Mouse (Mus musculus) neural tube, embryonic 13.5 days (tissue): ENCODE measurements around the gene Tnfrsf25. TPM values are rescaled to one million over a fixed set of nuclear protein-coding genes. Genes with fewer than 3 reads are reported as not detected.

Experiments used
- ATAC-seq: fragments of 200-750 bp; cut with Nextera tagmentation; 2 replicates; pipeline ENCODE4 v1.8.0; 2017; ENCODE audit warnings: low read depth, mild to moderate bottlenecking, moderate TSS enrichment, moderate library complexity
- H3K27ac ChIP-seq: fragments of 300-500 bp; sonication (generic); replicated peaks from 2 replicates; pipeline ENCODE4 v1.5.1; 2015; ENCODE audit warnings: moderate library complexity, mild to moderate bottlenecking, inconsistent platforms
- H3K27me3 ChIP-seq: fragments of 300-500 bp; sonication (generic); 2 replicates; pipeline ENCODE4 v1.6.1; 2015; ENCODE audit warnings: mild to moderate bottlenecking, inconsistent platforms
- H3K36me3 ChIP-seq: fragments of 300-500 bp; sonication (generic); 2 replicates; pipeline ENCODE4 v1.6.1; 2015; ENCODE audit warnings: mild to moderate bottlenecking, inconsistent platforms
- H3K4me1 ChIP-seq: fragments of 300-500 bp; sonication (generic); replicated peaks from 2 replicates; pipeline ENCODE4 v1.6.1; 2015; ENCODE audit warnings: inconsistent platforms
- H3K4me2 ChIP-seq: fragments of 300-500 bp; sonication (generic); 2 replicates; pipeline ENCODE4 v1.6.1; 2015; ENCODE audit warnings: inconsistent platforms, mild to moderate bottlenecking, moderate library complexity
- H3K4me3 ChIP-seq: fragments of 300-500 bp; sonication (generic); 2 replicates; pipeline ENCODE4 v1.5.1; 2015; ENCODE audit warnings: mild to moderate bottlenecking, inconsistent platforms
- H3K9ac ChIP-seq: fragments of 300-500 bp; sonication (generic); 2 replicates; pipeline ENCODE4 v1.6.1; 2015; ENCODE audit warnings: moderate library complexity, mild to moderate bottlenecking, inconsistent platforms
- H3K9me3 ChIP-seq: fragments of 300-500 bp; sonication (generic); 2 replicates; pipeline ENCODE4 v1.6.1; 2016; ENCODE audit warnings: inconsistent platforms
- WGBS: fragments of 180-500 bp; shearing (Covaris S2); methylation state at CpG from one replicate; pipeline ENCODE4 v1.1.7; 2015; 5-methylcytosine and 5-hydroxymethylcytosine counted together
- polyA plus RNA-seq: library from polyadenylated mRNA; unstranded; fragments of >200 nt; fragmentation: Nextera tagmentation; extraction: Ambion mirVana; gene quantifications from 2 replicates; pipeline ENCODE4 v1.2.1, GENCODE M21; 2015

Gene Tnfrsf25
- polyA plus RNA-seq, 1 experiment from 2014 or later: 0.84 TPM

DNA sequence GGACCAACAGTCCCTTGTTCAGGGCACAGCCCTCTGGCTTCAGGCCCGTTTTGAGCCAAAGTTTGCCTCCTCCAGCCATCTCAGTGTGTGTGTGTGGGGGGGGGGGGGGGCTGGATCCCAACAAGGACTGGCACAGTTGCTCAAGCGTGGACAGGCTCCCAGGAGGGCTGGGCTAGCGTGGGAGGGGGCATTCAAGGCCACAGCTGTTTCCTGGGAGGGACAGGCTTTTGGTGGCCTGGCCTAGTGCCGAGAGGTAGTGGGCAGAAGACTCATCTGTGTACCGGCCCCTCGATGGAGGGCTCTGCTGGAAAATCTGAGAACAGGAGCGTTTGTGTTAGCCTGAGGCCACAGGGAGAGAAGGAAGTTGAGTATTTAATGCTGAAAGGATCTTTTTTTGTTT is 35.8 kb upstream of the Tnfrsf25 start:
- WGBS: 58% methylated on average over 7 of the region's 7 CpGs
- Histone ChIP-seq H3K4me2 (no peak overlapping the region), H3K4me3 (no peak overlapping the region), H3K27me3 (peaks cover 8% of the 10 kb centered on the region; the same call in 1 of the 2 replicates), H3K9me3 (no peaks in the 10 kb centered on the region), H3K36me3 (no peaks in the 10 kb centered on the region), H3K4me1 (no peaks in the 10 kb centered on the region), H3K27ac (no peak overlapping the region), H3K9ac (no peak overlapping the region)
- no peak for ATAC-seq

DNA sequence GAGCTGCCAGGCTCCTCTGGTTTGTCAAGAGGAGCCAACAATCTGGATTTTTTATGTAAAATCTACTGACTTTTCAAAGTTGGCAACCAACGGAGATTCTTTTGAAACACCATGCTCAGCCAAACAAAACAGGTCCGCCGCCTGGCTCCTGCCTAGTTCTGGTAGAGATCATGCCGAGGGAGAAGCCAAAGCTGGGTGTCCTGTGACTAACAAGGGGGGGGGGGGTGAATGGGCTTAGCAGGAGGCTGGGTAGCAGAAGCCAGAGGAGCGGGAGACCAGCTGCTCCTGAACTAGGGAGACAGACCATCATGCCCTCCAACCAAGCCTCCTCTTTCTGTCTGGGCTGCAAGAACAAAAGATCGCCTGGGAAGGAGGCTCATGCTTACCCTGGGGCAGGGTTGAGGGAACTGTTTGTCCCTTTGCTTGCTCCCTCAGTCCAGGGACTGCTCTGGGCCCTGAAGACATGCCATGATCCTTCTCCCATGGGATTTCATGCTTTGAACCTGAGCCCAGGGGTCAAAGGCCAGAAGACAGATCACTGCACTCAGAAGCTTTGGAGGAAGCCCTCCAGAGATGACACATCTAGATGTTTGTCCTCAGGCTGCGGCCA is 32.0 kb upstream of the Tnfrsf25 start:
- 65% methylated on average over 7 of the region's 7 CpGs for WGBS
- no peak overlapping the region for H3K4me2 ChIP-seq
- no peak for ATAC-seq
- peaks cover 23% of the 10 kb centered on the region for H3K4me1 ChIP-seq
- no peaks in the 10 kb centered on the region for H3K9me3 ChIP-seq
- H3K36me3 ChIP-seq: no peaks in the 10 kb centered on the region
- no peak overlapping the region for H3K9ac ChIP-seq
- no peak overlapping the region for H3K4me3 ChIP-seq
- H3K27ac ChIP-seq: no peak overlapping the region
- peaks cover 10% of the 10 kb centered on the region; the same call in 1 of the 2 replicates for H3K27me3 ChIP-seq

DNA sequence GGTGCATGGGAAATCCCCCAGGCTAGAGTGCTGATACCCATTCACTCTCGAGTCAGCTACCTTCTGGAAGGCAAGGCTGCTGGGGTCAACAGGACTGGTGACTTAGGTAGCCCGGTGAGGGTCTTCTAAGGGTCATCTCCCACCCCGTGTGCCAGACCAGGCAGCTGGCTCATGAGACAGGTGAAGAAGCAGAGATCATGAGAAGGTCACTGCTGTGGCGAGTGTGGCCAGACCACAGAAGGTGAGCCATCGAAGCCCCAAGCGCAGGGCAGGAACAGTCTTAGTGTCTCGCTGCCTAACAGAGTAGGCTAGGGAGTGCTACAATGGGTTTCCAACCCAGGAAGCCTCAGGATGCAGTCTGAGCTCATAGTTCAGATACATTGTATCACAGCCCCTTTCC is 31.1 kb upstream of the Tnfrsf25 start:
- 91% methylated on average over 7 of the region's 7 CpGs for WGBS
- Histone ChIP-seq H3K36me3 (no peaks in the 10 kb centered on the region), H3K27ac (no peak overlapping the region), H3K4me1 (peaks cover 28% of the 10 kb centered on the region), H3K9me3 (no peaks in the 10 kb centered on the region), H3K27me3 (peaks cover 10% of the 10 kb centered on the region; the same call in 1 of the 2 replicates), H3K4me3 (no peak overlapping the region), H3K4me2 (no peak overlapping the region), H3K9ac (no peak overlapping the region)
- no peak for ATAC-seq

- Histone ChIP-seq H3K4me2 (peak overlapping the region; percentile 75), H3K4me1 (peaks cover 28% of the 10 kb centered on the region), H3K4me3 (peak overlapping the region; percentile 70), H3K9me3 (no peaks in the 10 kb centered on the region), H3K9ac (peak overlapping the region; percentile 83), H3K36me3 (no peaks in the 10 kb centered on the region), H3K27me3 (peaks cover 10% of the 10 kb centered on the region; the same call in 1 of the 2 replicates), H3K27ac (0 out of 2 replicates have a peak overlapping the region, but pooled peaks have one; percentile 7)
- ATAC-seq: peak; percentile 78
- WGBS: under 1% methylated on average over 74 of the region's 92 CpGs
Measured at GRCm38 (mm10) chr4:152086505-152087210, 29.1 kb upstream of the Tnfrsf25 start.

DNA sequence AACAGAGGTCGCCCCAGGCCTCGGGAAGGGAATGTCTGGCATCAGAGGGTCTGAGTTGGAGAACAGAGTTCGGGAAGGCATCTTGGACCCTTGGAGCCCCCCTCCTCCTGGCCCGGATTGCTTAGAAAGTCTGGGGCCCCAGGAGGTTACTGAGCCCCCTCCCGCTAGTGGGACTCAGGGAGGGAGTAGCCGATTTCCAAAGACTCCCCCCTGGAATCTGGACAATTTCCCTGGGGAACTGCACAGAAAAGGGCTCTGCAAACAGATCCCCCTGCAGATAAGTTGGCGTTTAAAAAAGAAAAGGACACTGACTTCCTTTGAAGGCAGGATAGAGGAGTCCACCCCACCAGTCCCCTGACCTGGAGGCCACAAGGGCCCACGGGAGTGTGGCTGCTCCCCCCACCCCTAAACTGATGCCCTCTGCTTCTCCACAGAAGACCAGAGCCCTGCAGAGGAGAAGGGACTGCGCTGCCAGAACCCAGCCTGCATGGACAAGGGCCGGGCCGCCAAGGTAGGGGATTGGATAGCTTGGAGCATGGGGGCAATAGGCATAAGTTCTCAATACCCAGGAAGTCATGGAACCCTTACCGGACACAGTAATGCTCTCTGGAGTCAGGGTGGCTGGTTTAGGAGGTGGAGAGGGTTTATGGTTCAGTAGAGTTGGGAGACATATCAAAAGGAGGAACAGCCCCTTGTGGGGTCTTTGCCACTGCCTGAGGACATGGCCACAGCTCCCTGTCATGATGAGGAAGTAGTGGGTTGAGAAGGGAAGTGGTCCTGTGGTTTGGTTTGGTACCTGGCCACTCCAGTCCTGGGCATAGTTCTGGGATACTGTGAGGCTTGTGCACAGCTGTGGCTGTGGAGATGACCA is 28.3 kb upstream of the Tnfrsf25 start:
- H3K4me3 ChIP-seq: peak overlapping the region; percentile 70
- peak overlapping the region; percentile 75 for H3K4me2 ChIP-seq
- peaks cover 10% of the 10 kb centered on the region; the same call in 1 of the 2 replicates for H3K27me3 ChIP-seq
- 0 out of 2 replicates have a peak overlapping the region, but pooled peaks have one; percentile 7 for H3K27ac ChIP-seq
- H3K9me3 ChIP-seq: no peaks in the 10 kb centered on the region
- H3K9ac ChIP-seq: peak overlapping the region; percentile 83
- no peaks in the 10 kb centered on the region for H3K36me3 ChIP-seq
- peaks cover 30% of the 10 kb centered on the region for H3K4me1 ChIP-seq
- WGBS: 8% methylated on average over 12 of the region's 12 CpGs
- peak; percentile 5; the same call in 1 of the 2 replicates for ATAC-seq

- no peak overlapping the region for H3K4me3 ChIP-seq
- H3K4me1 ChIP-seq: peaks cover 37% of the 10 kb centered on the region
- H3K27me3 ChIP-seq: peaks cover 9% of the 10 kb centered on the region; the same call in 1 of the 2 replicates
- 0 out of 2 replicates have a peak overlapping the region, but pooled peaks have one; percentile 2 for H3K27ac ChIP-seq
- peak overlapping the region; percentile 83; the same call in 1 of the 2 replicates for H3K9ac ChIP-seq
- H3K36me3 ChIP-seq: no peaks in the 10 kb centered on the region
- peak overlapping the region; percentile 75 for H3K4me2 ChIP-seq
- WGBS: 22% methylated on average over 4 of the region's 4 CpGs
- ATAC-seq: no peak
- no peaks in the 10 kb centered on the region for H3K9me3 ChIP-seq
Measured at GRCm38 (mm10) chr4:152088133-152088532, 27.6 kb upstream of the Tnfrsf25 start.

DNA sequence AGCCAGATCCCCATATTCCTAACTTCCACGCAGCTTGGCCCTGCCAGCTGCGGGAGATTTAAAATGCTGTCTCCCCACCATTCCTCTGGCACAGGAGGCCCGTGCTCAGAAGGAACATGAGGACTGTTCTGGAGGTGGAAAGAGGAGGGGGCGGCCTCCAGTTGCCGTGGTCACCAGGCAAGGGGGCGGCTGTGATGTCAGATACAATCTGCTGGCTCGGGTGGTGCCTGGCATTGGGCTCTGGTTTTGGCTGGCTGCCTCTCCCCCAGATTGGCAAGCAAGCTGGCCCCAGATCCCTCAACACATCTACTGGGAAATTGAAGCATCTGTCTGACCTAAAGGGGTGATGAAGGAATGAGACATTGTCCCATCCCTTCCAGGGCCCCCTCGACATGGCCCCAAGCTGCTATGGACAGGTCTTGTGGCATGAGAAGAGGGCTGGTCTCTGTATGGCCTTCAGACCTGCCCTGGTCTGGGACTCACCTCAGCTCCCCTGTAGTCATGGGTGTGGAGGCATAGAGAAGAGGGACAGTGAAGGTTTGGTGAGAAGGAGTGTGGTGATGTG is 27.1 kb upstream of the Tnfrsf25 start:
- H3K9ac ChIP-seq: peak overlapping the region; percentile 83; the same call in 1 of the 2 replicates
- no peak for ATAC-seq
- 41% methylated on average over 8 of the region's 8 CpGs for WGBS
- peaks cover 39% of the 10 kb centered on the region for H3K4me1 ChIP-seq
- no peaks in the 10 kb centered on the region for H3K9me3 ChIP-seq
- H3K4me2 ChIP-seq: peak overlapping the region; percentile 75
- H3K36me3 ChIP-seq: no peaks in the 10 kb centered on the region
- H3K27me3 ChIP-seq: peaks cover 7% of the 10 kb centered on the region; the same call in 1 of the 2 replicates
- H3K4me3 ChIP-seq: no peak overlapping the region
- H3K27ac ChIP-seq: 0 out of 2 replicates have a peak overlapping the region, but pooled peaks have one; percentile 2

- Histone ChIP-seq H3K9me3 (no peaks in the 10 kb centered on the region), H3K4me3 (no peak overlapping the region)
- 86% methylated on average over 9 of the region's 9 CpGs for WGBS
Measured at GRCm38 (mm10) chr4:152090191-152090590, 25.5 kb upstream of the Tnfrsf25 start.

DNA sequence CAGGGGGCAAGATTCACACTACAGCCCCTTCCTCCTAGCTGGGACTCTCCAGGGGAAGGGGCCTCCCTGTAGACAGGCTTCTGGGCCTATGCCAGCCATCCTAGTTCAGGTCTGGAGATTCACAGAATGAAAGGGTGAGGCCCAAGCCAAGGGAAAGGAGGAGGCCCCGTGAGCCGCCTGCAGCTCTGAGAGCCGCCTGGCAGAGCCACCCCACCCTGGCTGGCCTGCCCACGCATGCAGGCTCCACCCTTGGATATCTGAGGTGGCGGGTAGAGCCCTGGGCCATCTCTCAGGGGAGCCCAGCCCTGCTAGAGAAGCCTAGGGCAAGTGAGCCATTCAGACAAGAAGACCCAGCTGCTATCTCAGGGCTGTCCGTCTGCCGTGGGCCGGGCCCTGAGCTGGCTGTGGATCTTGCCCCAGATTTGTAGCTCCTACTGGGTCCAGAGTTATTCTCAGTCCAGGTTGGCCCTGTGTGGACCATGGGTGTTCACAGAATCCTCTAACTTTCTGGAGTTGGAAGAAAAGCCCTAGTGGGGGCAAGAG is 22.9 kb upstream of the Tnfrsf25 start:
- WGBS: 59% methylated on average over 8 of the region's 8 CpGs

More at GRCm38 (mm10) chr4:152090191-152090590, 25.5 kb upstream of the Tnfrsf25 start:
- ATAC-seq: no peak
- Histone ChIP-seq H3K27me3 (no peaks in the 10 kb centered on the region), H3K36me3 (no peaks in the 10 kb centered on the region), H3K4me2 (no peak overlapping the region), H3K27ac (no peak overlapping the region), H3K4me1 (peaks cover 39% of the 10 kb centered on the region), H3K9ac (no peak overlapping the region)

DNA sequence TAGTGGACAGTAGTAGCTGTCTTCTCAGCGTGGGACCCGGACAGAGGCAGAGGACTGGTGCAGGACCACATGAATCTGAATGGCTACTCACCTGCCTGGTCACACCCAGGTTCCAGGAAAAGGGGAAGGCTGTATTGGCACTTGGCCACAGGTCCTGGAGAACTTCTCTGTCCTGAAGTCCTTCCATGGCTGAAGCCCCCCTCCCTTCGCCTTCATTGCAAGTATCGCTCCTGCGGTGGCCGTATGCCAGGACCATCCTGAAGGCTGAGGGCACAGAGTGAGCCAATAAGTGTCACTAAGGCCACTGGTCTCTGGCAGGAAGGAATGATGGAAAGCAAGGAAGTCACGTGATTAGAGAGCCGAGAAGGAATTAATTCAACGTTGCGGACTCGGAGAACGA is 21.5 kb upstream of the Tnfrsf25 start:
- WGBS: 89% methylated on average over 12 of the region's 12 CpGs
- no peaks in the 10 kb centered on the region for H3K27me3 ChIP-seq
- H3K9me3 ChIP-seq: no peaks in the 10 kb centered on the region
- H3K4me1 ChIP-seq: peaks cover 34% of the 10 kb centered on the region
- H3K4me2 ChIP-seq: no peak overlapping the region
- no peak for ATAC-seq
- no peaks in the 10 kb centered on the region for H3K36me3 ChIP-seq
- H3K4me3 ChIP-seq: no peak overlapping the region
- no peak overlapping the region for H3K27ac ChIP-seq
- no peak overlapping the region for H3K9ac ChIP-seq

More for the DNA sequence above, 22.9 kb upstream of the Tnfrsf25 start:
- Histone ChIP-seq H3K36me3 (no peaks in the 10 kb centered on the region), H3K27ac (no peak overlapping the region; the same call in 1 of the 2 replicates), H3K9me3 (no peaks in the 10 kb centered on the region), H3K9ac (0 out of 2 replicates have a peak overlapping the region, but pooled peaks have one; percentile 13), H3K4me3 (no peak overlapping the region), H3K4me2 (no peak overlapping the region), H3K4me1 (peaks cover 43% of the 10 kb centered on the region), H3K27me3 (no peaks in the 10 kb centered on the region)
- ATAC-seq: no peak
